Mouse (Mus musculus): ENCODE data around the gene Fam193a. TPM values are rescaled to one million over a fixed set of nuclear protein-coding genes. Genes with fewer than 3 reads are reported as not detected.
A peak's percentile ranks its signal among the peaks of the same experiment; 100 is the strongest.

The Fam193a gene
- polyA plus RNA-seq, 1 experiment from 2014 or later, result 14.1 TPM

DNA sequence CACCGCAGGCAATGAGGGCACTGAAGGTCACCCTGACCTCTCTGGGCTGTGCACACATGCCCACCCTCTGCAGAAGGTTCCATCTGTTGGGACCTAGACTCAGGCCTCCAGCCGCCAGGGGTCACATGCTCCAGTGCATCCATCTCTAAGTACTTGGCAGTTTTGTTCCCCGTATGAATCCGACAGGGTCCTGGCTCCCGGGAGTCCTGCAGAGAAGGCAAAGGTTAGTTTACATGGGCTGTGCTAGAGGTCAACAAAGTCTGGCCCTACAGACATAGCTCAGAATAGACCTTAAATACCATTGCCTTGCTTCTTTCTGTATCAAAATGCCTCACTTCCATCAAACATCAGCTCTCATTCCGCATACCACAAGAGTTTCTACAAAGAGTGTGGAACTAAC, 127.0 kb downstream of the Fam193a start:
- Histone ChIP-seq H3K4me3 (ENCODE audit: low read depth, low read length) (no peak overlapping the region), H3K9me3 (replicated peaks; ENCODE audit: control insufficient read depth, low read length, poor library complexity, severe bottlenecking) (no peaks in the 10 kb centered on the region), H3K4me2 (ENCODE audit: low read length) (no peak overlapping the region), H3K4me1 (ENCODE audit: control insufficient read depth, insufficient read depth, low read length) (no peaks in the 10 kb centered on the region), H3K9ac (ENCODE audit: low read depth, low read length) (no peak overlapping the region), H3K36me3 (ENCODE audit: control insufficient read depth, insufficient read depth, low read length) (no peaks in the 10 kb centered on the region), H3K27ac (ENCODE audit: low read length) (no peak overlapping the region), H3K27me3 (ENCODE audit: control insufficient read depth, insufficient read depth, low read depth, low read length) (no peaks in the 10 kb centered on the region)
- WGBS, result 82% methylated on average over 6 of the region's 6 CpGs
- ATAC-seq, result no peak

- Histone ChIP-seq H3K4me3 (ENCODE audit: low read depth, low read length) (no peak overlapping the region), H3K27me3 (ENCODE audit: control insufficient read depth, insufficient read depth, low read depth, low read length) (no peaks in the 10 kb centered on the region), H3K27ac (ENCODE audit: low read length) (no peak overlapping the region), H3K9ac (ENCODE audit: low read depth, low read length) (no peak overlapping the region), H3K9me3 (replicated peaks; ENCODE audit: control insufficient read depth, low read length, poor library complexity, severe bottlenecking) (no peaks in the 10 kb centered on the region), H3K4me1 (ENCODE audit: control insufficient read depth, insufficient read depth, low read length) (no peaks in the 10 kb centered on the region), H3K36me3 (ENCODE audit: control insufficient read depth, insufficient read depth, low read length) (no peaks in the 10 kb centered on the region), H3K4me2 (ENCODE audit: low read length) (no peak overlapping the region)
- 85% methylated on average over 5 of the region's 5 CpGs for WGBS
- ATAC-seq, result no peak
Observed at GRCm38 (mm10) chr5:34500886-34501285, 131.2 kb downstream of the Fam193a start.

DNA sequence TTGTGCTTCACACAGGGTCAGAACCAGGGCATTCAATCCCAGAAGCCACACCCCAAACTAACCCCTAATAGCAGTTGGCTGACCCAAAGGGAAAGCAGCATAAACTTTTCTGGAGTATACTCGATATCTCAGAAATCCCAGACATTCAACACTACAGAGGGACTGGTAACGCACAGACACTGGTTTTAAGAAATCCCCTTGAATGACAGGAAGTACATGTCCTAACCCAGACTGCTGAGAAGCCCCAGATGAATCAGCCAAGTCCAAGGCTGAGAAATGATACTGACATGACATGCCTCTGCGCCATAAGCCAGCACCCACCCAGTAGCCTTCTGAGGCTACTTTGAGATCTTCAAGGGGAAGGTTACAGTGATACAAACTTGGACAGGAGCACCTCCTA, 131.9 kb downstream of the Fam193a start:
- H3K27me3 ChIP-seq (ENCODE audit: control insufficient read depth, insufficient read depth, low read depth, low read length), result no peaks in the 10 kb centered on the region
- H3K4me1 ChIP-seq (ENCODE audit: control insufficient read depth, insufficient read depth, low read length), result no peaks in the 10 kb centered on the region
- ATAC-seq, result no peak
- no peak overlapping the region for H3K27ac ChIP-seq (ENCODE audit: low read length)
- H3K4me3 ChIP-seq (ENCODE audit: low read depth, low read length), result no peak overlapping the region
- no peak overlapping the region for H3K9ac ChIP-seq (ENCODE audit: low read depth, low read length)
- H3K4me2 ChIP-seq (ENCODE audit: low read length), result no peak overlapping the region
- WGBS, result 91% methylated on average over 3 of the region's 3 CpGs
- H3K36me3 ChIP-seq (ENCODE audit: control insufficient read depth, insufficient read depth, low read length), result no peaks in the 10 kb centered on the region
- H3K9me3 ChIP-seq (replicated peaks; ENCODE audit: control insufficient read depth, low read length, poor library complexity, severe bottlenecking), result no peaks in the 10 kb centered on the region

GRCm38 (mm10) chr5:34502411-34502810, 132.7 kb downstream of the Fam193a start:
- no peak for ATAC-seq
- H3K9ac ChIP-seq (ENCODE audit: low read depth, low read length), result no peak overlapping the region
- no peaks in the 10 kb centered on the region for H3K36me3 ChIP-seq (ENCODE audit: control insufficient read depth, insufficient read depth, low read length)
- H3K9me3 ChIP-seq (replicated peaks; ENCODE audit: control insufficient read depth, low read length, poor library complexity, severe bottlenecking), result no peaks in the 10 kb centered on the region
- no peaks in the 10 kb centered on the region for H3K4me1 ChIP-seq (ENCODE audit: control insufficient read depth, insufficient read depth, low read length)
- no peaks in the 10 kb centered on the region for H3K27me3 ChIP-seq (ENCODE audit: control insufficient read depth, insufficient read depth, low read depth, low read length)
- 100% methylated on average over 1 of the region's 1 CpGs for WGBS
- no peak overlapping the region for H3K27ac ChIP-seq (ENCODE audit: low read length)
- H3K4me3 ChIP-seq (ENCODE audit: low read depth, low read length), result no peak overlapping the region
- H3K4me2 ChIP-seq (ENCODE audit: low read length), result no peak overlapping the region

DNA sequence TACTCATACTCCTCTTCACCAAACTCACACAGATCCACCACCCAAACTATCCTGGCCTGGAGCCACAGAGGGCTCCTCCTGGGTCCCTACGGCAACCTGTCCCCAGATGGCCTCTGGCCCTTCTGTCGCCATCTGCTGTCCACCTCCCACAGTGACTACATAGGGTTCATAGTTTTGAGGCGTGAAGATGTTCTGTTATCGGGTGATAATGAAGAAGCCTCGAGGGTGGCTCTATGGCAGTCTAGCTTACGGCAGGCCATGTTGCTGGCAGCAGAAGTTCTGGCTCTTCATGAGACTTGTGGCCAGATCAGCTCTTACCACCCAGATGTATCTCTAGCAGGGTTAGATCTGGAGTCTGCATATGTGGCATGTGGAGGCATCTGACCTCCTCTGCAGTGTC, 133.1 kb downstream of the Fam193a start:
- Histone ChIP-seq H3K4me3 (ENCODE audit: low read depth, low read length) (no peak overlapping the region), H3K4me2 (ENCODE audit: low read length) (no peak overlapping the region), H3K27ac (ENCODE audit: low read length) (no peak overlapping the region), H3K9ac (ENCODE audit: low read depth, low read length) (no peak overlapping the region), H3K9me3 (replicated peaks; ENCODE audit: control insufficient read depth, low read length, poor library complexity, severe bottlenecking) (no peaks in the 10 kb centered on the region), H3K27me3 (ENCODE audit: control insufficient read depth, insufficient read depth, low read depth, low read length) (no peaks in the 10 kb centered on the region), H3K36me3 (ENCODE audit: control insufficient read depth, insufficient read depth, low read length) (no peaks in the 10 kb centered on the region), H3K4me1 (ENCODE audit: control insufficient read depth, insufficient read depth, low read length) (no peaks in the 10 kb centered on the region)
- no peak for ATAC-seq
- 72% methylated on average over 6 of the region's 6 CpGs for WGBS

DNA sequence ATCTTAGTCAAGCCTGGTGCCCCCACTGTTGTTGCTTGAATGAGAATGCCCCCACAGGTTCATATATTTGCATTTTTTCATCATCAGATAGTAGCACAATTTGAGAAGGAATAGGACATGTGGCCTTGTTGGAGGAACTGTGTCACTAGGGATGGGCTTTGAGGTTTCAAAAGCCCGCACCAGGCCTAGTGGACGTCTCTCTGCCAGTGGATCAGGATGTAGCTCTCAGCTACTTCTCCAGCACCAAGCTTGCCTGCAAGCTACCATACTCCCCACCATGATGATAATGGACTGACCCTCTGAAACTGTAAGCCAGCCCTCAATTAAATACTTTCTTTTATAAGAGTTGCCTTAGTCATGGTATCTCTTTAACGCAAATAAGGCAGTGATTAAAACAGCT, 142.8 kb downstream of the Fam193a start:
- Histone ChIP-seq H3K4me2 (ENCODE audit: low read length) (no peak overlapping the region; the same call in 1 of the 2 replicates), H3K4me1 (ENCODE audit: control insufficient read depth, insufficient read depth, low read length) (peaks cover 12% of the 10 kb centered on the region), H3K4me3 (ENCODE audit: low read depth, low read length) (no peak overlapping the region), H3K9ac (ENCODE audit: low read depth, low read length) (no peak overlapping the region), H3K27ac (ENCODE audit: low read length) (no peak overlapping the region), H3K27me3 (ENCODE audit: control insufficient read depth, insufficient read depth, low read depth, low read length) (no peaks in the 10 kb centered on the region), H3K9me3 (replicated peaks; ENCODE audit: control insufficient read depth, low read length, poor library complexity, severe bottlenecking) (no peaks in the 10 kb centered on the region), H3K36me3 (ENCODE audit: control insufficient read depth, insufficient read depth, low read length) (no peaks in the 10 kb centered on the region)
- 92% methylated on average over 3 of the region's 3 CpGs for WGBS
- ATAC-seq, result no peak

GRCm38 (mm10) chr5:34513466-34514217, 143.9 kb downstream of the Fam193a start, which contains the start of gene Tnip2:
TSS of gene Tnip2 (minus strand) at chr5:34513991.
- peak within 1 kb of the TSS; percentile 65 for H3K4me3 ChIP-seq (ENCODE audit: low read depth, low read length)
- peak; percentile 95 for ATAC-seq
- H3K27ac ChIP-seq (ENCODE audit: low read length), result no peak within 1 kb of the TSS; the same call in 1 of the 2 replicates
- peaks cover 12% of the 10 kb centered on the region for H3K4me1 ChIP-seq (ENCODE audit: control insufficient read depth, insufficient read depth, low read length)
- H3K4me2 ChIP-seq (ENCODE audit: low read length), result peak within 1 kb of the TSS; percentile 94
- H3K9me3 ChIP-seq (replicated peaks; ENCODE audit: control insufficient read depth, low read length, poor library complexity, severe bottlenecking), result no peaks in the 10 kb centered on the region
- H3K9ac ChIP-seq (ENCODE audit: low read depth, low read length), result peak within 1 kb of the TSS; percentile 79
- under 1% methylated on average over 63 of the region's 64 CpGs for WGBS
- no peaks in the 10 kb centered on the region for H3K36me3 ChIP-seq (ENCODE audit: control insufficient read depth, insufficient read depth, low read length)
- no peaks in the 10 kb centered on the region for H3K27me3 ChIP-seq (ENCODE audit: control insufficient read depth, insufficient read depth, low read depth, low read length)

GRCm38 (mm10) chr5:34514218-34514566, 144.5 kb downstream of the Fam193a start:
- H3K27ac ChIP-seq (ENCODE audit: low read length), result no peak overlapping the region
- peak overlapping the region; percentile 65 for H3K4me3 ChIP-seq (ENCODE audit: low read depth, low read length)
- no peaks in the 10 kb centered on the region for H3K9me3 ChIP-seq (replicated peaks; ENCODE audit: control insufficient read depth, low read length, poor library complexity, severe bottlenecking)
- ATAC-seq, result no peak
- H3K9ac ChIP-seq (ENCODE audit: low read depth, low read length), result peak overlapping the region; percentile 79; the same call in 1 of the 2 replicates
- WGBS, result 30% methylated on average over 7 of the region's 7 CpGs
- H3K27me3 ChIP-seq (ENCODE audit: control insufficient read depth, insufficient read depth, low read depth, low read length), result no peaks in the 10 kb centered on the region
- H3K4me1 ChIP-seq (ENCODE audit: control insufficient read depth, insufficient read depth, low read length), result peaks cover 12% of the 10 kb centered on the region
- H3K36me3 ChIP-seq (ENCODE audit: control insufficient read depth, insufficient read depth, low read length), result no peaks in the 10 kb centered on the region
- peak overlapping the region; percentile 94 for H3K4me2 ChIP-seq (ENCODE audit: low read length)

DNA sequence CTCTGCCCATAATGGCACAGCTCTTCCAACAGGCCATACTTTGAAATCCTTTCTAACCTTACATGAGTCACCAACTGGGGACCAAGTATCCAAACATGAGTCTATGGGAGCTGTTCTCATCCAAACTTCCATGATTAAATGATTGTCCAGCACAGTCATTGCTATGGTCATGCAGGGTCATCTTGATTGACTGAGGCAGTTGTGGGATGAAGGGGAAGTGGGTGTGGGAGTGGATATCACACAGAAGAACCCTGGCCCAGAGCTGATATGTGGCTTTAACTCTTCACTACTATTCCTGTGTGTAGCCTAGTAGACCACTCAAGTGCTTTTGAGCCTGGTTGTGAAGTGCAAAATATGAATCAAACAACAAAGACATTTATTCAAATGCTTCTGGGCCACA, 145.4 kb downstream of the Fam193a start:
- no peaks in the 10 kb centered on the region for H3K36me3 ChIP-seq (ENCODE audit: control insufficient read depth, insufficient read depth, low read length)
- H3K27me3 ChIP-seq (ENCODE audit: control insufficient read depth, insufficient read depth, low read depth, low read length), result no peaks in the 10 kb centered on the region
- peaks cover 12% of the 10 kb centered on the region for H3K4me1 ChIP-seq (ENCODE audit: control insufficient read depth, insufficient read depth, low read length)
- no peaks in the 10 kb centered on the region for H3K9me3 ChIP-seq (replicated peaks; ENCODE audit: control insufficient read depth, low read length, poor library complexity, severe bottlenecking)
- no peak overlapping the region for H3K9ac ChIP-seq (ENCODE audit: low read depth, low read length)
- H3K4me3 ChIP-seq (ENCODE audit: low read depth, low read length), result no peak overlapping the region
- no peak overlapping the region for H3K4me2 ChIP-seq (ENCODE audit: low read length)
- H3K27ac ChIP-seq (ENCODE audit: low read length), result no peak overlapping the region
- no peak for ATAC-seq

All from midbrain, embryonic 16.5 days (tissue).